Mouse (Mus musculus): ENCODE data around the gene Ctf2.

GRCm38 (mm10) chr7:127725490-127725889 is 6.5 kb downstream of the Ctf2 start:
- no peak for TF ChIP-seq CTCF (IDR thresholded peaks at IDR 0.05; ENCODE audit: low read depth, low read length)
- no peak for TF ChIP-seq POLR2A (IDR thresholded peaks at IDR 0.05; ENCODE audit: insufficient read depth, low read length)
- no peak for TF ChIP-seq EP300 (IDR thresholded peaks at IDR 0.05; ENCODE audit: insufficient read depth, low read depth, low read length)

All from ES-Bruce4 (cell line).